Mouse (Mus musculus) adrenal gland (tissue): ENCODE results near the gene Fndc10.
"Not testable (repeated sequence)": the region's sequence is repeated elsewhere in the genome, so short reads cannot be mapped to it uniquely, and the experiment has no call there.

Experiments
- intact Hi-C: fragments of 180-260 bp; cut with DNase I; formaldehyde crosslinking; loops from one replicate; pipeline ENCODE4 v1.15.1; 2025

The Fndc10 gene

DNA sequence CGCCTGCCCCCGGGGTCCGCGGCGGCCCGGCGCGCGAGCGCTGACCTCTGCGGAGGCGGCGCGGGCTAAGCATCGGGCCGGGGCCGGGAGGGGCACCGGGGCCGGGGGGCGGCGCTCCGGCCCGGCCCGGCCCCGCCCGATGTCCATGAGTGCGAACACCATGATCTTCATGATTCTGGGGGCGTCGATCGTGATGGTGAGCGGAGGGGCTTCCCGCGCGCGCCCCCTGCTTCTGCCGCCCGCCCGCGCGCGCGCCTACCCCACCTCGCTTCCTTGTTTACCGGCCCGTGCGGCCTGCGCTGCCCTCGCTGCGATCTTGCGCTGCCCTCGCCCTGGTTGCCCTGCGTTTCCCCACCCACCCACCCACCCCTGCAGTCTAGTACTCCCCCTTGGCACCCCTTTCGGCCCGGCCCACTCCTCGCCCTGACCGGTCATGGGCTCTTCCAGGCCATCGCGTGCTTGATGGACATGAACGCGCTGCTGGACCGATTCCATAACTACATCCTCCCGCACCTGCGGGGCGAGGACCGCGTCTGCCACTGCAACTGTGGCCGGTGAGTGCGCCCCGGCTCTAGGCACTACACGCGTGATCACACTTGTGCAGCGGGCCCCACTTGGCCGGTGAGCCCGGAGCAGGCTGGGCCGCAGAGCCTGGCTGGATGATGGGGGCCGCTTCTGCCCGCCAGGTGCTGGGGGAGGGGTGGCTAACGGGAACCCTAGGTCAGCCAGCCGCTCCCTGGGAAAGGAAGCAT, 41.0 kb downstream of the Fndc10 start:
- intact Hi-C loops: no loop called here

DNA sequence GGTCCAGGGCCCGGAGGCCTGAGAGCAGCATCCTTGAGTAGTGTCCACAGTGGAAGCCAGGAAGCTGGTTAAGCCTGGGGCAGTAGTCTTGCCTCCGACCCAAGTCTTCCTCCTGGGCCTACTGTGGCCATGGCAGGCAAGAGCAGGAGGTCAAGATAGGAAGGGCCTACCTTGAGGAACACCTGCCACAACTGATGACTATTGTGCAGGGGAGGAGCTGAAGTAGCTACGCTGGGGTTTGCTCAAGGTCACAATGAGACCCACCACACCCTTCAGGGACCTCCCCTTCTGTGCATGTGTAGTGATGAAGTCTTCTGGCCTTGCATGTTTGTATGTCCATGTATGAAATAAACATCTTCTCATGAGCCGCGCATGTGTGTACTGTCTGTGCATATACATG, 41.6 kb downstream of the Fndc10 start:
- intact Hi-C loops: no loop called here

DNA sequence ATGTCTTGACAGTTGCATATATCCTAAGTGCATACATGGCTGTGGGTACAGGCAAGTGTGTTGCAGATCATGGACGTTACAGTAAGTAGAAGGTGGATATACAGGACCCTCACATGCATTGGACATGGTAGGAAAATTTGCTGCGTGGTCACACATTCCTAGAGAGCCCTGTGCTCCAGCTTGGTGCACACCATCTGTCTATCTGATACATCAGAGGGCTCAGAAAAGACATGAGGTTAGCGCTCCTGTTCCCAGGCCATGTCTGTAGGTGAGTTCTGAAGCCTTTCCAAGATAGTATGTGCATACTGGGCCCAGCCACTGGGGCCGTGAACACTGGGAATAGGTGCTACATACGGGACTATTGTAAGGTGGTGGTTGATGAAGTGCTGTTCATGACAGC, 42.3 kb downstream of the Fndc10 start:
- intact Hi-C loops: no loop called here

DNA sequence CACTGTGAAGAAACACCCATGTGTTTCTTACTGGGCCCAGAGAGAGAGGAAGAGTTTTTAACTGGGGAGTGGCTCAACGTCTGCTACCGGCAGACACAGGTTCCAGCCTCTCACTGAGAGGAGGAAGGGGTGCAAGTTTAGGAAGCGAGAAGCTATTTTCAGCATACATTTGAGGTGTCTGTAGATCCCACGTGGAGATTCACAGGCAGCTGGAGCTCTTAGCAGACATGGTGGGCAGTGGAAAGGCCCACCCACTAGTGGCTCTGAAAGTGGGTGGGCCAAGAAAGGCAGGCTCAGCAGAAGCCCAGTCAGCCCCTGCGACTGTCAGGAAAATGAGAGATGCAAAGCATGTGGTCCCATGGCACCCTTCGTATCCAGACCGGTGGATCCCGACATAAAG, 44.1 kb downstream of the Fndc10 start:
- intact Hi-C loops: no loop called here

DNA sequence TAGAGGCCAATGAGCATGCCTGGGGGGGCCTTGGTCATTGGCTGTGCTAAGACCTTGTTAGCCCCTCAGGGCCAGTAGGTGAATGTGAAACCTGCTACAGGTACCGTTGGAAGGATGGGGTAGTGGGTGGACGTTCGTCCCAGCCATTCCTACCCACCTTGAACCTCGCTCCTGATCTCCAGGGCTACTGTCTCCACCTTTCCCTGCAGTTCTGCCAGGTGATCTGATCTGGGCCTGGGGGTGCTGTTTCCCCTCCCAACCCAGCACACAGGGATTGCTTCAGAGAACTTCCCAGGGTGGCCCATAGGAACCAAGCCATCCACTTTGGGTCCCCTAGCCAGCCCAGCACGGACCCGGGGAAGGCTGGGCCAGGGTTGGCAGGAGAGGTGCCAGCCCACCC, 45.0 kb downstream of the Fndc10 start:
- intact Hi-C loops: no loop called here

DNA sequence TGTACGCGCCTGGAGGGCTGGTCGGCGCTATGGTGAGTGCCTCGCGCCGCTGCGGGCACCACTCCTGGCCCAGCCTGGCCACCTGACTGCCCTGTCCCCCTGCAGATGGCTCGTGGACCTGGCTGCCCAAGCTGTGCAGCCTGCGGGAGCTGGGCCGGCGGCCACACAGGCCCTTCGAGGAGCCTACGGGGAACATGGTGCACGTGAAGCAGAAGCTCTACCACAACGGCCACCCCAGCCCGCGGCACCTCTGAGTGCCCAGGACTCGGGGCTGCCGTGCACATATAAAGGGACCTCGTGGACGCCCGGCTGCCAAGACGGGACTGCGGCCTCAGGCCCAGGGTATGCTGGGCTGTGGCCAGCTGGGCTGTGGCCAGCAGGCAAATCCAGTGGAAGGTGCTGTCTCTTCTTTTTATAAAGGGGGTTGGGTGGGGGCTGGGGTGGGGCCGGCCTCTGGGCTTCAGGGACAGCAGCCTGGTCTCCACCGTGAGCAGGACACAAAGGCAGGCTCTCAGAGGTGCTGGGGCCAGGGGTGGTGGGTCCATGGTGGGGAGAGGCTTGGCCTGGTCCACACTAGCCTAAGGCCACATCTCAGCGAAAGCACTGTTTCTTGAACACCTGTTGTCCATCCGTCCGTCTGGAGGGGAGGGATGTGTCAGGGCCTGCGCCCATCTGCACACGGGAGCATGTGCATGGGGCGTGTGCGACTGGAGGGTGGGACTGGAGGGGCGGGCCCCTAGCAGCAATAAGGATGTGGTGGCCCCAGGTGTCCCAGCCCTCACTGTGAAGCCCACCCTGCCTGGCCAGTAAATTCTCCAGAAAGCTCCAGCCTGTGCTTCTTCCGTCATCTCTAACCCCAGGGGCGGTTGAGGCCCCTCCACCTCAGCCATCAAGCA, 45.8 kb downstream of the Fndc10 start:
- intact Hi-C loops: no loop called here

DNA sequence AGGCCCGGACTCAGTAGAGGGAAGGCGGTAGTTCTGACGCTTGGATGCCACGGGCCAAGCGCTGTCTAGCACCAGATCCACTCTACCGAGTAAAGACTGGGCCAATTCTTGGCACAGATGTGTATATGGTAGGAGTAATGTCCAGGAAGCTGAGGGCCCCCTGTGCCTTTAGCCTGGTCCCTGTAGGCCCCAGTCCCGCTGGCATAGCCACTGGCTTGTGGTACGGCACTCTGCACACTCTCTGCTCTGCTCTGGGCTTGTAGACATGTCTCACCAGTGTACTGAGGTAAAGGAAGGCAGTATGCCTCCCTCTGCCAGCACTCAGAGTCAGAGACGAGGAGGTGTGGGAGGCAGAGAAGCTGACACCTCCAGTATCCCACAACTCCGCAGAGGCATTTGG, 46.5 kb downstream of the Fndc10 start:
- intact Hi-C loops: not testable (repeated sequence)

DNA sequence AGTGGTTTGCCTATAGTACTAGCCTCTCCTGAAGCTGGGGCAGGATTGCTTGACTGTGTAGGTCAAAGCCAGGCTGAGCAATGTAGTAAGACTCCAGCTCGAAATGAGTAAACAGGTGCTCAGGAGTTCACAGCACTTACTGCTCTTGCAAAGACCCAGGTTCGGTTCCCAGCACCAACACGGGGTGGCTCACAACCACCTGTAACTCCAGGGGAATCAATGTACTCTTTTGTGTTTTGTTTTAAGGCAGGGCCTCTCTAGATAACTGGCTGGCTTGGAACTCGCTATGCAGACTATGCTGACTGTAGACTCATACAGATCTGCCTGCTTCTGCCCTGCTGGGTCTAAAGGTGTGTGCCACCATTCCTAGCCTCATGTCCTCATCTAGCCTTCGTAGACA, 48.5 kb downstream of the Fndc10 start:
- intact Hi-C loops: no loop called here

DNA sequence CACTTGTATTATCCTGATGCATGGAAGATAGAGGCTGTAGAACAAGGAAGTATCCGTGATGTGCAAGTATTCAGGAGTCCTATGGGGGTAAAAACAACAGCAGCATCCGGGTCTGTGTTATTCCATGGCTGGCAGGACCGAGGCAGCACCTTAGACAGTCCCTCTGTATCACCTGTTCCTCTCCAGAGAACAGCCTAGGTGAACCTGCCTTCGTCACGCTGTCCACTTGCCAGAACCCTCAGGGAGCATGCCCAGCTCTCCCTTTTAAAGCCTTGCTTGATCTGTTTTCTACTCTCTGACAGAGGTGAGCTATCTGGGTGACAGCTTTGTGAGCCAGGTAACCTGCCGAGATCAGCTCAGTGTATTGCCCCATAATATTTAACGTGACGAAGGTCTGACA, 50.3 kb downstream of the Fndc10 start:
- intact Hi-C loops: no loop called here

DNA sequence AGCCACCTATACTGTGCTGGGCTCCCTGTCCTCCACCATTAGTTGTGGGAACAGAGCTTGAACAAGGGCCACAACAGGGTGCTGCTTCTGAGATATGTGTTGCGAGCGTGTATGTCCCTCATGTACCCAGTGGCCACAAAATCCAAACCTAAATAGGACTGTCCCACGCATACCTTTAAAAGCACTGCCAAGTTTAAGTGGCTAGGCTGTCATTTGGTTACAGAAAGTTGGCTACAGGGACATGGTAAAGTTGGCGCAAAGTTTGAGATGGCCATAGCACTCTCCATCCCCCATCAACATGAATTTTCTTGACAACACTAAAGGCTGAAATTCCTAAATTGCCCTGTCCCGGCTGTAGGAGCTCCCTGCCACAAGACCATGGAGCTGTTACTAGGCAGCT, 51.0 kb downstream of the Fndc10 start:
- intact Hi-C loops: no loop called here
